Mouse (Mus musculus): Measurements from ENCODE around the gene Bcl7a.

- TF ChIP-seq CTCF (conservative IDR thresholded peaks at IDR 0.05 in 1 of 2, IDR thresholded peaks at IDR 0.05 in 1 of 2; ENCODE audit: low read depth in 2 of 2, low read length in 2 of 2) (no peak), POLR2A (IDR thresholded peaks at IDR 0.05; ENCODE audit: low read depth, low read length) (no peak), TCF12 (IDR thresholded peaks at IDR 0.05; ENCODE audit: low read depth, low read length) (no peak), EP300 (IDR thresholded peaks at IDR 0.05; ENCODE audit: low read length) (no peak), BHLHE40 (IDR thresholded peaks at IDR 0.05; ENCODE audit: low read depth, low read length) (no peak), SIN3A (IDR thresholded peaks at IDR 0.05; ENCODE audit: low read length) (no peak)
These were observed 45.8 kb upstream of the Bcl7a start for GRCm38 (mm10) chr5:123297830-123298229.
